Mouse (Mus musculus) embryonic stem cell, embryonic (primary cell): ENCODE data around the gene Trmt1.

ENCODE experiments used
- CTCF ChIA-PET, 4 experiments: fragments of 300-600 bp in 2 of 4; fragments of 350-600 bp in 2 of 4; sonication (Branson Sonifier 250); formaldehyde crosslinking; loops; one replicate each; lab custom pipeline; 2022; ENCODE audit warnings: inconsistent platforms in 2 of 4; lab: Charles Lee
- POLR2A ChIA-PET, 4 experiments: fragments of 300-600 bp in 2 of 4; fragments of 350-600 bp in 2 of 4; sonication (Branson Sonifier 250); formaldehyde crosslinking; loops; one replicate each; lab custom pipeline; 2022; ENCODE audit warnings: antibody characterized with exemption in 4 of 4, inconsistent platforms in 1 of 4; lab: Charles Lee

Trmt1 gene

GRCm38 (mm10) chr8:84695140-84695539 lies 9.0 kb downstream of the Trmt1 start:
- CTCF ChIA-PET, result interaction anchor here in 2 of 4 experiments (1.4 to 1.8 kb wide), 3 partner anchors 8 to 121 kb away, joined by 3 to 4 read pairs (median 4); no protein-coding TSS in a partner anchor
- POLR2A ChIA-PET, result interaction anchor here in 3 of 4 experiments (1.0 to 31.2 kb wide), 8 partner anchors 9 to 120 kb away, joined by 3 to 557 read pairs (median 6); partner anchors contain the start of genes Ier2 (in 1 of the 3) and Trmt1 (in 1 of the 3)

GRCm38 (mm10) chr8:84697166-84698130 lies 11.3 kb downstream of the Trmt1 start:
- POLR2A ChIA-PET, result interaction anchor here in 3 of 4 experiments (0.7 to 31.2 kb wide), 23 partner anchors 10 to 218 kb away, joined by 3 to 557 read pairs (median 5); partner anchors contain the start of genes Nacc1 (in 3 of the 3), Ier2 (in 2 of the 3), Trmt1 (in 2 of the 3) and Dand5 (in 1 of the 3)
- CTCF ChIA-PET, result interaction anchor here (0.6 to 3.8 kb wide), 24 partner anchors 8 to 126 kb away, joined by 3 to 36 read pairs (median 3); partner anchors contain the start of genes Nacc1 (in 2 of the 4) and G430095P16Rik (in 1 of the 4)

GRCm38 (mm10) chr8:84698288-84698687 lies 12.2 kb downstream of the Trmt1 start:
- ChIA-PET POLR2A (interaction anchor here in 3 of 4 experiments (0.7 to 31.2 kb wide), 26 partner anchors 9 to 217 kb away, joined by 3 to 557 read pairs (median 5); partner anchors contain the start of genes Nacc1 (in 3 of the 3), Ier2 (in 2 of the 3), Trmt1 (in 2 of the 3) and Calr (in 1 of the 3)), CTCF (interaction anchor here (0.6 to 3.8 kb wide), 29 partner anchors 9 to 125 kb away, joined by 3 to 36 read pairs (median 3); partner anchors contain the start of genes Nacc1 (in 2 of the 4) and G430095P16Rik (in 1 of the 4))

DNA sequence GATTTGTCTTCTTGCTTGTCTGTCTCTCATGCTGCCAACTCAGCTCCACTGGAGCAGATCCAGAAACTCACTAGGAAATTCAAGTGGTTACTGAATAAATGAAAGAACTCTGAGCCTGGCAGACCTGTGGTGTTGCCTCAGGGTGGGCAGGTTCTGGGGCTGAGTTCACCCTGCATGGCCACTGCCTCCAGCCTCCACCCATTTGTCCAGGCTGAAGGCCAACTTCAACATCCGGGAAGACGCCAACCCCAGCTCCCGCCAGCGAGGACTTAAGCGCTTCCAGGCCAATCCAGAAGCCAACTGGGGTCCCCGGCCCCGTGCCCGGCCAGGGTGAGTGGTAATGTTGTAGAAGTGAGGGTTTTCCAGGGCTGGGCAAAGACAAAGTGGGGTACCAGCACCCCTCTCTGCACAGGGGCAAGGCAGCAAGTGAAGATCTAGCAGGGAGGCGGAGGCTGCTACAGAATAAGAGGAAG lies 12.9 kb downstream of the Trmt1 start:
- POLR2A ChIA-PET, result interaction anchor here (0.8 to 8.0 kb wide), 19 partner anchors 8 to 214 kb away, joined by 3 to 101 read pairs (median 5); partner anchors contain the start of genes Nacc1 (in 3 of the 4), Calr (in 2 of the 4), Trmt1 (in 2 of the 4) and Ier2 (in 1 of the 4)

GRCm38 (mm10) chr8:84699861-84700322 lies 13.8 kb downstream of the Trmt1 start:
- POLR2A ChIA-PET, result interaction anchor here in 3 of 4 experiments (0.7 to 8.0 kb wide), 24 partner anchors 9 to 213 kb away, joined by 3 to 101 read pairs (median 4); partner anchors contain the start of genes Calr (in 2 of the 3), Ier2 (in 2 of the 3), Nacc1 (in 2 of the 3) and Trmt1 (in 2 of the 3)
- CTCF ChIA-PET, result interaction anchor here (0.6 to 3.8 kb wide), 30 partner anchors 8 to 203 kb away, joined by 3 to 36 read pairs (median 5); partner anchors contain the start of genes Nacc1 (in 2 of the 4), Dand5 (in 1 of the 4) and Gcdh (in 1 of the 4)

More for the DNA sequence above, 12.9 kb downstream of the Trmt1 start:
- CTCF ChIA-PET, result interaction anchor here (0.6 to 3.8 kb wide), 17 partner anchors 8 to 205 kb away, joined by 3 to 36 read pairs (median 5); partner anchors contain the start of gene Nacc1 (in 2 of the 4)

DNA sequence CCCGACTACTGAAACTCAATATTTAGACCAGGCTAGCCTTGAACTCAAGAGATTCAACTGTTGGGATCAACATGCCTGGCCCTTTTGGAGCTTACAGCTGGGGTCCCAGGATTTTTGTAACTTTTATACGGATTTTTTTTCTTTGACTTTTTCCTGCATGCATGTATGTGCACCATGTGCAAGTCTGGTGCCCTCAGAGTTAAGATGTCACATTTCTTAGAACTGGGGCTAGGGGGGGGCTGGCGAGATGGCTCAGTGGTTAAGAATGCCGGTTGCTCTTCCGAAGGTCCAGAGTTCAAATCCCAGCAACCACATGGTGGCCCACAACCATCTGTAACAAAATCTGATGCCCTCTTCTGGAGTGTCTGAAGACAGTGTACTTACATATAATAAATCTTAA lies 14.4 kb downstream of the Trmt1 start:
- POLR2A ChIA-PET, result interaction anchor here in 2 of 4 experiments (0.9 to 8.0 kb wide), 16 partner anchors 9 to 203 kb away, joined by 3 to 101 read pairs (median 5); partner anchors contain the start of genes Nacc1 (in 2 of the 2), Trmt1 (in 2 of the 2), Calr (in 1 of the 2) and Ier2 (in 1 of the 2)

GRCm38 (mm10) chr8:84700941-84701911 lies 15.1 kb downstream of the Trmt1 start, which contains the start of gene Lyl1:
TSS of gene Lyl1 (plus strand) at chr8:84701457.
- ChIA-PET POLR2A (interaction anchor here in 3 of 4 experiments (0.6 to 8.0 kb wide), 24 partner anchors 7 to 1046 kb away, joined by 3 to 101 read pairs (median 4); partner anchors contain the start of genes Ier2 (in 2 of the 3), Nacc1 (in 1 of the 3), Rad23a (in 1 of the 3) and Trmt1 (in 1 of the 3)), CTCF (interaction anchor here in 3 of 4 experiments (0.7 to 4.4 kb wide), 14 partner anchors 7 to 1031 kb away, joined by 3 to 57 read pairs (median 5); partner anchors contain the start of genes Gcdh (in 1 of the 3) and Nacc1 (in 1 of the 3))

More for the DNA sequence above, 14.4 kb downstream of the Trmt1 start:
- CTCF ChIA-PET, result interaction anchor here (0.6 to 3.8 kb wide), 16 partner anchors 8 to 193 kb away, joined by 3 to 36 read pairs (median 5); partner anchors contain the start of genes Gcdh (in 1 of the 4) and Nacc1 (in 1 of the 4)

- POLR2A ChIA-PET, result interaction anchor here in 3 of 4 experiments (0.6 to 8.0 kb wide), 17 partner anchors 8 to 213 kb away, joined by 3 to 101 read pairs (median 4); partner anchors contain the start of genes Nacc1 (in 2 of the 3), Calr (in 1 of the 3), Ier2 (in 1 of the 3) and Trmt1 (in 1 of the 3)
- CTCF ChIA-PET, result interaction anchor here in 3 of 4 experiments (0.6 to 4.4 kb wide), 11 partner anchors 10 to 121 kb away, joined by 3 to 57 read pairs (median 8); partner anchors contain the start of gene Trmt1 (in 1 of the 3)
These were observed 16.5 kb downstream of the Trmt1 start for GRCm38 (mm10) chr8:84702561-84702960.

GRCm38 (mm10) chr8:84702963-84703465 lies 16.9 kb downstream of the Trmt1 start:
- ChIA-PET CTCF (interaction anchor here (0.5 to 4.4 kb wide), 15 partner anchors 10 to 169 kb away, joined by 3 to 57 read pairs (median 6); partner anchors contain the start of genes Syce2 (in 1 of the 4) and Trmt1 (in 1 of the 4)), POLR2A (interaction anchor here in 3 of 4 experiments (0.6 to 8.0 kb wide), 19 partner anchors 9 to 212 kb away, joined by 3 to 101 read pairs (median 4); partner anchors contain the start of genes Nacc1 (in 2 of the 3), Calr (in 1 of the 3), Ier2 (in 1 of the 3) and Trmt1 (in 1 of the 3))

- CTCF ChIA-PET, result interaction anchor here (0.5 to 4.4 kb wide), 22 partner anchors 8 to 168 kb away, joined by 3 to 57 read pairs (median 4); partner anchors contain the start of genes Dand5 (in 1 of the 4), Nacc1 (in 1 of the 4), Syce2 (in 1 of the 4) and Trmt1 (in 1 of the 4)
- POLR2A ChIA-PET, result interaction anchor here in 2 of 4 experiments (0.6 to 8.0 kb wide), 21 partner anchors 10 to 211 kb away, joined by 3 to 101 read pairs (median 4); partner anchors contain the start of genes Nacc1 (in 2 of the 2), Trmt1 (in 2 of the 2) and Calr (in 1 of the 2)
These were observed 17.6 kb downstream of the Trmt1 start for GRCm38 (mm10) chr8:84703466-84704249.

- ChIA-PET CTCF (interaction anchor here (0.6 to 4.4 kb wide), 16 partner anchors 8 to 118 kb away, joined by 3 to 57 read pairs (median 4); partner anchors contain the start of genes Dand5 (in 1 of the 4) and Nacc1 (in 1 of the 4)), POLR2A (interaction anchor here in 2 of 4 experiments (1.1 to 8.0 kb wide), 12 partner anchors 17 to 211 kb away, joined by 3 to 101 read pairs (median 4); partner anchors contain the start of genes Trmt1 (in 2 of the 2) and Nacc1 (in 1 of the 2))
These were observed 18.2 kb downstream of the Trmt1 start for GRCm38 (mm10) chr8:84704356-84704755.

DNA sequence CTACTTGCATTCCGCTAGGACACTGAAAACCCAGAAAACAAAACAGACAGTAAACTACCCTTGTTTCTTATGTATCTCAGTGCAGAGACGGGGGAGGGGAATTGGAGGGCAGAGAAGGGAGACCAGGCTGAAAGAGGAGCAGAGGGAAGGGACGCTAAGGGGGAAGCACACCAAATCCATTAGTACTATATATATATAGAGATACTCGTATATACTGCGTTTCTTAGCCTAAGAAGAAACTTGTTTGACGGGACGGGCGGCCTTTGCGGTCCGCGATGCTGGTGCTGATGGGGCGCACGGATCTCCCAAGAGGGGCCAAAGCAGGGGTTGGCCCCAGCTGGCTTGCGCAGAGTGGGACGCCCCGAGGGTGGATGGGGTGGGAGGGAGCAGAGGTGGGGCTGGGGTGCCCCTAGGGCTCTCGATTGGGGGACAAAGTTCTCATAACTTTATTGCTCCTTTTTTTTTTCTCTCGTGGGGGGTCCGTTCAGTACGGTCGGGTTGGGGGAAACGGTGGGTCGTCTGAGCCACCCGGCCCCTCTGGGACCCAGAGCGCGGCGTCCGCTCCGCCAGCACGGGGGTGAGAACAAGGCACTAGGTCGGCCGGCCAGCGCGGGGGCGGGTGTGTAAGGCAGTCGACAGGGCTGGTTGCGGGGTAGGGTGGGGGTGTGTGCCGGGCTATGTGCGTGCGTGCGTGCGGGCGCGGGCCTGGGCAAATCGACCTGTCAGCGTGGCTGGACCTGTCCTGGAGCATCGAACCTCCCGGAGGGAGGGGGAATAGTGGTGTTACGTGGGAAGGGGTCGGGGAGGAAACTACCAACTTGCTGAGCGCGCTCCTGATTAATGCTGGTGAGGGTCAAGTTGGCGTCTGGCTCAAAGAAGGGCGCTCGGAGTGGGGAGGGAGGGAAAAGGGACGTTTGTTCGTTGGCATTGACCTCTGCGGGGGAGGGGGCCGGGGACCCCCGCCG lies 19.0 kb downstream of the Trmt1 start:
- POLR2A ChIA-PET, result interaction anchor here in 2 of 4 experiments (1.1 to 8.0 kb wide), 6 partner anchors 18 to 210 kb away, joined by 3 to 101 read pairs (median 4); partner anchors contain the start of genes Trmt1 (in 2 of the 2) and Nacc1 (in 1 of the 2)
- CTCF ChIA-PET, result interaction anchor here (0.8 to 4.4 kb wide), 7 partner anchors 20 to 111 kb away, joined by 3 to 57 read pairs (median 8); no protein-coding TSS in a partner anchor
